Mouse (Mus musculus) thymus, adult 2 months (tissue): ENCODE measurements around the gene Rpl36al.

Experiments used
- CTCF ChIP-seq: fragments of 200-500 bp; IDR thresholded peaks from 2 replicates; pipeline ENCODE4 v1.5.1; 2012; ENCODE audit warnings: mild to moderate bottlenecking, control low read depth, low read length, moderate library complexity, borderline replicate concordance; ENCODE audit not compliant: control insufficient read depth, poor library complexity, insufficient read depth; ENCODE audit errors: extremely low read depth
- POLR2A ChIP-seq: fragments of 200-500 bp; IDR thresholded peaks from 2 replicates; pipeline ENCODE4 v1.6.1; 2012; ENCODE audit warnings: mild to moderate bottlenecking, low read length, control low read depth, moderate library complexity; ENCODE audit not compliant: control insufficient read depth, poor library complexity, insufficient read depth; ENCODE audit errors: extremely low read depth

- TF ChIP-seq CTCF (no peak), POLR2A (no peak)
Observed at GRCm38 (mm10) chr12:69155923-69156322, 28.0 kb downstream of the Rpl36al start.
